Mouse (Mus musculus) hindbrain, embryonic 14.5 days (tissue): ENCODE measurements around the gene 1110051M20Rik. TPM values are rescaled to one million over a fixed set of nuclear protein-coding genes. Genes with fewer than 3 reads are reported as not detected.

ENCODE experiments used
- microRNA-seq: library from miRNA; unstranded; fragments of <30 nt; microRNA quantifications from one replicate; pipeline ENCODE4, GENCODE M21; 2016
- polyA plus RNA-seq: library from polyadenylated mRNA; unstranded; fragments of >200 nt; fragmentation: Nextera tagmentation; extraction: Ambion mirVana; gene quantifications from 2 replicates; pipeline ENCODE4 v1.2.1, GENCODE M21; 2014

1110051M20Rik gene
- polyA plus RNA-seq, 1 experiment from 2014 or later: 143 TPM

Small RNA genes within 50 kb of the gene (microRNA-seq; reads per million reads assigned to microRNA genes)
- gene Gm22071: not detected

Other genes with a start within 250 kb of the 1110051M20Rik start
- gene Nr1h3, start 241.9 kb downstream of the 1110051M20Rik start, polyA plus RNA-seq: 1.5 and 2.8 TPM in 2 replicates
- gene Acp2, start 241.8 kb downstream of the 1110051M20Rik start, polyA plus RNA-seq: 40.9 and 49.8 TPM in 2 replicates
- gene Ddb2, start 207.7 kb downstream of the 1110051M20Rik start, polyA plus RNA-seq: 9.4 and 11.4 TPM in 2 replicates
- 12.9 and 13.5 TPM in 2 replicates for gene Pacsin3, start 188.8 kb downstream of the 1110051M20Rik start, polyA plus RNA-seq
- 59.6 and 64.0 TPM in 2 replicates for gene Arfgap2, start 179.7 kb downstream of the 1110051M20Rik start, polyA plus RNA-seq
- 4.1 and 4.5 TPM in 2 replicates for gene Lrp4, start 12.8 kb upstream of the 1110051M20Rik start, polyA plus RNA-seq
- 115 and 124 TPM in 2 replicates for gene Ckap5, start 82.1 kb upstream of the 1110051M20Rik start, polyA plus RNA-seq
- gene F2, start 191.7 kb upstream of the 1110051M20Rik start, polyA plus RNA-seq: 0.09 and 0.12 TPM in 2 replicates
- 4.8 and 8.5 TPM in 2 replicates for gene Zfp408, start 205.1 kb upstream of the 1110051M20Rik start, polyA plus RNA-seq
- 88.3 and 89.8 TPM in 2 replicates for gene Arhgap1, start 205.2 kb upstream of the 1110051M20Rik start, polyA plus RNA-seq